Mouse (Mus musculus) adrenal gland, postnatal 14 days (tissue): ENCODE measurements around the gene Btbd35f6. TPM values are rescaled to one million over a fixed set of nuclear protein-coding genes. Genes with fewer than 3 reads are reported as not detected.
"Not testable (repeated sequence)": the region's sequence is repeated elsewhere in the genome, so short reads cannot be mapped to it uniquely, and the experiment has no call there.

Experiments used
- DNase-seq: peaks from one replicate; pipeline ENCODE4 v3.0.0; 2021; ENCODE audit warnings: mixed read lengths
- long read RNA-seq, 2 experiments: library from polyadenylated mRNA; stranded (forward); transcript quantifications; one replicate each; pipeline ENCODE4 v2.0.0; 2021
- total RNA-seq: library from RNA; stranded (reverse); gene quantifications from 2 replicates; pipeline ENCODE4 v1.2.3, GENCODE M21; 2021

The Btbd35f6 gene
- total RNA-seq, result not detected in 2 replicates
- long read RNA-seq, experiment 1, result 0 reads
- long read RNA-seq, experiment 2, result 0 reads

DNA sequence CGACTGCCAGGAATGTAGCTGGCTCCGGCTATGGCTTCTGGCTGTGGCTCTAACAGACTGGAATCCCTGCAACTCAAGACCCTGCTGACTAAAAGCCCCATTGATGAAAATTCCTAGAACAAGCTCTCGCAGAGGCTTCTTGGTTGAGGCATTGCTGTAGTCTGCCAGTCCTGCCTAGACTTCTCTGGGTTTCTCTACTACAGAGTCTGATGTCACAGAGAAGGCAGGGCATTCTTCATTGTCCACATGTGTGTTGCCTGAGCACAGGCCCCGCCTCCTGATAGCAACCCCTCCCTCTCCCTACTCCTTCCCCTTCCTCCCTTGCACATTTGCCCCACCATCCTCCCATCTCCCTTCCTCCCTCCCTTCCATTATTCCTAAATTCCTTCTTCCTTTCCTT lies at the start of gene Btbd35f6:
Btbd35f6 (minus strand) TSS at position 101 of the 400 bp plus-strand sequence.
- DNase-seq, result not testable (repeated sequence)

DNA sequence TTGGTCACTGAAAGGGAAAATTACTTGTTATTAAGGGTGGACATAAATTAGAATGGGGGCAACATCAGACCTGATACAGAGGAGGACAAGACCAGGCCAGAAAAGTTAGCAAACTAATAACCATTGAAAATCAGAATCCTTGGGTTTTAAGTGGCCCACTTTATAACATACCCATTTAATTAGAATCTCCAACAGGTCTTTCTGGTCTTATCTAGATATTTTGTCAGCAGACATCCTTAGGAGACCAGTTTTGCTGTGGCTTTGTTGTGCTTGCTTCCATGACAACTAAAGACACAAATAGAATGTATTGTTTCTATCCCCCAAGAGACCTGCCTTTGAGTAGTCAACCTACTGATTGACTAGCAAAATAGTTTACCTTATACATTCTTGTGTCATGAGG lies 30.4 kb upstream of the Btbd35f6 start, which contains the start of gene Gm21870:
Gm21870 (minus strand) TSS at position 101 of the 400 bp plus-strand sequence.
- DNase-seq, result not testable (repeated sequence)

DNA sequence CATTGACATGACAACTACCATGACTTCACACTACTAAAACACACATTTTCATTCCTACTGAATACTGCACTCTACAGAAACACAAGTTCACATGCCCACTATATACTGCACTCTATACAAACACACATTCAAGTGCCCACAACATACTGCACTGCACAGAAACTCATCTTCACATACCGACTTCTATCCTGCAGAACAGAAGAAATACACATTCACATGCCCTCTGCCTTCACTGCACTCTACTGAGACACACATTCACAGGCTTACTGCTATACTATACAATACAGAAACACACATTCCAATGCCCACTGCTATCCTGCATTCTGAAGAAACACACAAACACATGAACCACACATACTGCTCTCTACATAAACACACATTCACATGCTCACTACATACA lies 26.1 kb downstream of the Btbd35f6 start:
- not testable (repeated sequence) for DNase-seq

DNA sequence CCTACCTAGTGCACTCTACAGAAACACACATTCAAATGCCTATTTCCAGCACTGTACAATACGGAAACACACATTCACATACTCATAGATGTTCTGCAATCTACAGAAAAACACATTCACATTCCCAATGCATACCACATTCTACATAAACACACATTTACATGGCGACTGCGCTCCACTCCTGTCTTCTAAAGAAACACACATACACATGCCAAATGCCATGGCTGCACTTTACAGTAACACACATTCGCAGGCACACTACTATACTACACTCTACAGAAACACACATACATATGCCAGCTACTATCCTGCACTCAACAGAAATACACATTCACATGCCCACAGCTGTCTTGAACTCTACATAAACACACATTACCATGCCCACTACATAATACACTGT lies 28.1 kb downstream of the Btbd35f6 start:
- not testable (repeated sequence) for DNase-seq

DNA sequence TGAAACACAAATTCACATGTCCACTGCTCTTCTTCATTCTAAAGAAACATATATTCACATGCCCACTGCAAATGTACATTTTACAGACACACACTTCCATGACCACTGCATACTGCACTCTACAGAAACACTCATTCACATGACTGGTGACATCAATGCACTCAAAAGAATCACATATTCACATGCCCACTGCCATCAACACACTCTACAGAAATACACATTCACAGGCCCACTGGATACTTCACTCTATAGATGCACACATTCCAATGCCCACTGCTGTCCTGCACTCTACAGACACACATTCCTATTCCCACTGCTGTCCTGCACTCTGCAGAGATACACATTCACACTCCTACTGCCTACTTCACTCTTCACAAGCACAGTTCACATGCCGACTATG lies 30.0 kb downstream of the Btbd35f6 start:
- DNase-seq, result not testable (repeated sequence)

DNA sequence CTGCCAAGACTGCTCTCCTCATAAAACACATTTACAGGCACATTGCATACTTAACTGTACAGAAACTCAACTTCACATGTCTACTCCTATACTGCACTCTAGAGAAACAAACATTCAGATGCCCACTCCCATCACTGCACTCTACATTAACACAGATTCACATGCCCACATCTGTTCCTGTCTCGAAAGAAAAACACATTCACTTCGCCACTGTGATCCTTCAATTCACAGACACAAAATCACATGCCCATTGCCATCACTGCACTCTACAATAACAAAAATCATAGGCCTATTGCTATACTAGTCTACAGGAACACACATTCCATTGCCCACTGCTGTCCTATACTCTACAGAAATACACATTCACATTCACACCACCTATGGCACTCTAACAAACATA lies 30.9 kb downstream of the Btbd35f6 start:
- not testable (repeated sequence) for DNase-seq

Other genes with a start within 250 kb of the Btbd35f6 start
- gene Gm21870, start 30.3 kb upstream of the Btbd35f6 start, total RNA-seq, result not detected in 2 replicates
- gene Btbd35f9, start 205.0 kb upstream of the Btbd35f6 start, total RNA-seq, result not detected in 2 replicates